Mouse (Mus musculus) regulatory T cell (primary cell): ENCODE data around the gene Ano9.

Experiments
- in situ Hi-C: fragments of 300-600 bp; cut with MboI, MseI; formaldehyde crosslinking; loops from one replicate; pipeline ENCODE4 v1.15.1; 2025; ENCODE audit warnings: high pct_unique_total_duplicates

Ano9 gene

GRCm38 (mm10) chr7:141064175-141064574 lies 53.4 kb downstream of the Ano9 start:
- in situ Hi-C loops = no loop called here

GRCm38 (mm10) chr7:141063353-141063752 lies 54.3 kb downstream of the Ano9 start:
- in situ Hi-C loops = no loop called here

GRCm38 (mm10) chr7:141062525-141062924 lies 55.1 kb downstream of the Ano9 start:
- in situ Hi-C loops = no loop called here

- in situ Hi-C loops = no loop called here
These were observed 56.3 kb downstream of the Ano9 start for GRCm38 (mm10) chr7:141061269-141061692.

GRCm38 (mm10) chr7:141060426-141061242 lies 57.0 kb downstream of the Ano9 start, which contains the start of gene B4galnt4:
B4galnt4 (plus strand) TSS chr7:141061104.
- in situ Hi-C loops = no loop called here

GRCm38 (mm10) chr7:141059929-141060328 lies 57.7 kb downstream of the Ano9 start:
- in situ Hi-C loops = no loop called here

GRCm38 (mm10) chr7:141058601-141059341 lies 58.8 kb downstream of the Ano9 start:
- in situ Hi-C loops = no loop called here

GRCm38 (mm10) chr7:141057541-141057940 lies 60.1 kb downstream of the Ano9 start:
- in situ Hi-C loops = no loop called here

GRCm38 (mm10) chr7:141056976-141057375 lies 60.6 kb downstream of the Ano9 start:
- in situ Hi-C loops = no loop called here

GRCm38 (mm10) chr7:141055785-141056184 lies 61.8 kb downstream of the Ano9 start:
- in situ Hi-C loops = no loop called here

GRCm38 (mm10) chr7:141052421-141052820 lies 65.2 kb downstream of the Ano9 start:
- in situ Hi-C loops = no loop called here

GRCm38 (mm10) chr7:141052016-141052415 lies 65.6 kb downstream of the Ano9 start:
- in situ Hi-C loops = no loop called here
